Mouse (Mus musculus) urinary bladder, adult 18-20 months (tissue): ENCODE data around the gene Clic5.
"Not testable (repeated sequence)": the region's sequence is repeated elsewhere in the genome, so short reads cannot be mapped to it uniquely, and the experiment has no call there.

Experiments used
- DNase-seq, 2 experiments: peaks; one replicate each; pipeline ENCODE4 v3.0.0; 2022; ENCODE audit warnings: low spot score in 2 of 2, mixed read lengths in 2 of 2

Clic5 gene

DNA sequence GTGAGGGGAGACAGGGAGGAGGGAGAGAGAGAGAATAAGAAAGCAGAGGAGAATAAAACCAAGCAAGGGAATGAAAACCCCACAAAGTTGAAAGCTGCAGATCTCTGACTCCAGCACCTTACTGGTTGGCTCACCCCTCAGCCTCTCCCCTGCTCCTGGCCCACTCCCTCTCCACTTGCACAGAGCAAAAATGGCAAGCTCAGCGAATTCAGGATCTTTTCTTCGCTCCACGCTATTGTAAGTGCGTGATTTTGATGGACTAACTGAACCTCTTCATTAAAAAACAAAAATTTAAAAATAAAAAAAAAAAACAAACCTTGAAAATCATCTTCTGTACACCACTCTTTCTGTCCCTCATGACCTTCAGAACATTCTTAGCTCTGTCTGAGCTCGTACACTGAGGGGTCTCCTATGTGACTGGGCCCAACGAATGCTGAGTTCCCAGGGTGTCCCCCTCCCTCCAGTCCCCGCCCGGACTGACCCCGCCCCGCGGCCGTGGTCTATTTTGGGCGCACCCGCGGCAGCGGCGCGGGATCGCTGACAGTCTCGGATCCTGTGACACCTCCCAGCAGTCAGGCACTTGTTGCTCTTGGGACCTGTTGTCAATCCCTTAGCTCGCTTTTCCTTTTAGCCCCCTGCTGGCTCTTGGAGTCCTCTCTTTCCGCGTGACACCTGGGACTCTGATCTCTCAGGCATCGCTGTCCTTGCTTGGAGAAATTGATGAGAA, at the start of gene Clic5:
TSS of gene Clic5 (plus strand) at position 543 of the 727 bp plus-strand sequence.
- DNase-seq, result peak; percentile 25 to 33

DNA sequence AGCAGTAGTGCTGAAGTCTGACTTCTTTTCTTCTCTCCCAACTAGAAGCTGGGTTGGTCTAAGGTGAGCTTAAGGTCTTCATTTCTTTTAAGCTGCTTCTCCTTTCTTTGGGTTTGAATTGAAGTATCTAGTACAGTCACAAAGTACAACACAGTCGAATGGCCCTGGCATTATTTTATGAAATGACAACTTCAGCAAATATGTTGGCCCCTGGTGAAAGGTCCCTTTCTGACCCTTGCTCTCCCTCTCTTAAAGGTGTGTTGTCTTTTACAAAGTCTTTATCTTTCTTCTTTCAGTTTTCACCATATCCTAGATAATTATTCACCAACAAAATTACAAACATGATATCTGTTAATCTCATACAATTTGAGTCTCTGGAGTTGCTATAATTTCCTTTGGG, 42.6 kb upstream of the Clic5 start:
- DNase-seq, result no peak

DNA sequence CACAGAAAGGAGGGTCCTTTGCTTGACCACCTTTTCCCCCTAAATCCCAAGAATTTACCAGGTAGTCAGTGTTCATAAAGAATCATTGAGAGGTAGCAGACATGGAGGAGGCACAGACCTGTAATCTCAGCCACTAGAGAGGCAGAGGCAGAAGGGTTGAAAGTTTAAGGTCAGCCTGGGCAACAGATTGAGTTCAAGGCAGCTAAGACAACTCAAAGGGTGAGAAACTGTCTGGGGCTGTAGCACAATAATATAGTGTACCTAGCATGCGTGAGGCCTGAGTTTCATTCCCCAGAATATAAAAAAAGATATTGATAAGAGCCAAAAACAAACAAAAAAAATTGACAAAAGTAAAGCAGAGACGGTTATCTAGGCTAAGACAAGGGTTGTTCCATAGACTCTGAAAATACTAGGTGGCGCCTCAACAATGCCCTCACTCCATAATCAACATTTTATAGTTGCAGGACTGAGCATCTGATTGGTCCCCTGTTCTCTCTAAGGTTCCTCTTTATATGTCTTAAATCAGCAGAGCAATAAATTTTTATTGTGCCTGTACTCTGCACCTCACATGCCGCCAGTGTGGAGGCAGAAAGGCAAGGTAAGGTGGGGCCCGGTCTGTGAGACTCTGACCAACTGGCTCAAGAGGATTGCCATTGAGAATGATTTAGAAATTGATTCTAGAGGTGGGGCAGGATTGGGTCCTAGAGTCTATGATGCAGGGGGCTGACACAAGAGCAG, 40.1 kb upstream of the Clic5 start:
- DNase-seq, result no peak

DNA sequence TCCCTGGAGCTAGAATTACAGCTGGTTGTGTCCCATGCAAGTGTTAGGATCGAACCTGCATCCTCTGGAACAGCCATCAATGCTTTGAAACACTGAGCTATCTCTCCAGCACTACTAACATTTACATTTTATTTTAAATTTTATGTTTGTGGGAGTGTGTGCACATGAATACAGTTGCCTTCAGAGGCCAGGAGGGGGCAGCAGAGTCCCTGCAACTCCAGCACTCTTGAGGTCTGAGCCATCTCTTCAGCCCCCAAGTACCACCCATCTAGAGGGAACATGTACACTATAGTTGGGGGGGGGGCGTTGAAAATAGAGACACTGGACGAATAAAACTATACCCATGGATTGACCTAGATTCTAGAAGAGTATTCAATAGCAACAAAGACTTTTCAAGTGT, 37.3 kb upstream of the Clic5 start:
- peak in 1 of 2 experiments; percentile 8 for DNase-seq

DNA sequence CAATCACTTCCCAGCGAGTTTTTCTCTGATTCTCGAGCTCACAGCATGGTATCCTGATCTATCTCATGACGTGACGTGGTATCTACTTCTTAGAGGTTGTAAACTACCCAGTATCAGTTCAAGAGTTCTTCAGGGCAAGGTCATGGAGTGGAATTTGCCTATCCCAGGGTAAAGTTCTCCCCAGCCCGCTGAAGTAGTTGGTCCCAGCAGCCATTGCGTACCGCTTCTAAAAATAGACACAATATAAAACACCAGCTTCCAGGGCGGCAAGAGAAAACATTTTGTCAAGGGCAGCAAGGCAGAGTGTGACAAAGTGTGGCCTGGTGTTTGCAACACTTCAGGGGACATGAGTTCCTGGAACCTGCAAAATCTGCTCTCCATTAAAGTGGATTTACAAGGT, 36.5 kb upstream of the Clic5 start:
- DNase-seq, result no peak

DNA sequence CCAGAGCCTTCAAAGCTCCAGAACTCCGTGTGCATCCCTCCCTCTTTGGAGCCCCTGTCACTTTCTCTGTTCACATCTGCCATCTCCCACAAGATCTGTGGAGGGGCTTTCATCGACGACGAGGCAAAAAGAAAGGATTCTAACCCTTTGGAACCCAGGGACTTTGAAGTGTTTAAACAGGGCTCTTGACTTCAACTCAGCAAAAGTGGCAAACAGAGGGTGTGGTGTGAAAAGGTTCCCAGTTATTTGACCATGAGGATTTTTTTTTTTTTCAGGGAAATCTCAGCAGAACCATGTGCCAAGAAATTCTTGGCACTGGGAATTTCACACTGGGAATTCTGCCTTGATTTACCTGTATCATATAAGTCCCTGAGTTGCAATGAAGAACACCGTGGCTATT, 34.5 kb upstream of the Clic5 start:
- DNase-seq, result no peak

DNA sequence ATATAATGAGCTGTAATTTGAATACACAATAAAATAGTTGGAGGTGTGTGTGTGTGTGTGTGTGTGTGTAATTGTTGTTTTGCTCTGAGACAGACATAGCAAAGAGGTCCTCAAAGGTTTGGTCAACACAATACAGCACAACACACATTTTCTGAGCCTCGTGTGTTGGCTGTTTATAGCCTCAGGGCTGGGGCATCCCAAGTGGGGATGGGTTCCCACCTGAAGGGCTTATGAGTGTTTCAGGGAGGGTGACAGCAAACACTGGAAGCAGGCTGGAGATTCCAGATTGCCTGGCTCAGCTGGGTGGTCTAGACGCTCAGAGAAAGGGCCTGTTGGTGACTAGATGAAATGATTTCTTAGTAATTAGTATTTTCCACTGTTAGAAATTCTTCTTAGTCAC, 33.2 kb upstream of the Clic5 start:
- DNase-seq, result no peak

DNA sequence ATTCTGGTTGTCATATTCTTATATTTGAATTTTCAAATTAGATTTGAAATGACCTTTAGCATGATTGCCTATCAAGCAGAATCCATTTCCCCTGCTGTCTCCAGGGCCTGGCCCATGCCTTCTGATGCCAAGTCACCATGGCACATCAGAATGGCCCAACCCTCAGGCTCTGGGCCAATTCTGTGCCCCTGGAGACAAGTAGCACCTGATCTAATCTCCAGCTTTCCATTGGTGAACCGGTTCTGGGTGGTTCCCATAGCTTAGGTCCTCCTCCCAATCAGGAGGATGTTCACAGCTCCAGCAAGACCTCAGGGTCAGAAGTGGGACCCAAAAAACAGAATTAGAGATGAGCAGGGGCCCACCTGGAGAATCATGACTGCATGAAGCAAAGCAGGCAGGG, 30.2 kb upstream of the Clic5 start:
- DNase-seq, result no peak

DNA sequence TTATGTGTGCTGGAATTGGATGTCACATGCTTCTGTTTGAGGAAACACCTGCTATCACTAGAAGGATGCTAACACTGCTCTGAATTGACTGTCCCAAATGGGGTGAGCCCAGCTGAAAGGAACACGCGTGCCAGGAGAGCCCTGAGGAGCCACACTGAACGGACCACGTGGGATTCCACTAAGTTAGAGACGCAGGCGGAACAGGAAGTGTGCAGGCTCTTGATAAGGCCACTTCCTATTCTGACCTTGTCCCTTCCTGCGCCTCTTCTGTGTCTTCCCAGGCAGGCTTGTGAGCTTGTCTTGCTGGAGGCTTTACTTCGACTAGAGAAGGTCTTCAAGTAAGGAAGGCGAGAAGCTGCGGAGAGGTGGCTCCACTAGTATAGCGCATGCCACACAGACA, 27.9 kb upstream of the Clic5 start:
- no peak for DNase-seq

DNA sequence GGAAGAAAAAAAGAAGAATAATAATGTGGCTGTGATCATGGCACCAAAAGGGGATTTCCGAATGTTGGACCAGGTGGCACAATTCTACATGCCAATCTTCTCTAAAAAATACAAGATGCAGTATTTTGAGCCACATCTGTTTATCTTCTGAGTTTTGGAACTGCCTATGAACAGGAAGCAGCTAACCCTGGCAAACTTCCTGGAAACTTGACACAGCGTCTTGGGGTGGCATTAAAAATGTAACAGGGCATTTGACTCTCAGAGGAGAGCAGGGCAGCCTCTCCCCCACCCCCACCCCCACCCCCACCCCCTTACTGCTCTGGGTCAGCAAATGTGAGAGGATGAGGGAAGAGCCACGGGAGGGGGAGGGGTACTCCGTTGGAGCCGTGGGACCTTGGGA, 25.9 kb upstream of the Clic5 start:
- DNase-seq, result no peak

DNA sequence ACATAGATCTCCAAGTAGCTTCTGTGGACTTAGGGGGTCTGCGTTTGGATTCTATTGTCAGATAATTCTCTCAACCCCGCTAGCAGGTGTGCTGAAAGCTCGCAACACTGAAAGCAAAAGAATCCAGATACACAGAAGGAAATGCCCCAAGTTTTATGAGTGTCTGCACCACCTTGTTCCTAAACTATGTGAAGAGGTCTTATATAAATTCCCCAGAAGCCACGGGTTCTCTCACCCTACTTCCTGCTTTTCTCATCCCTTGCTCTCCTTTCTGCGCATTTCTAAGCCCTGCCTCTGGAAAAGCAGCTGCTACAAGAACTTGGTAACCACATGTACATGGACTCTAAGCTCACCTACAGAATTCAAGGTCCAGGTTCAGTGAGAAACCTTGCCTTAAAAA, 25.4 kb upstream of the Clic5 start:
- no peak for DNase-seq

DNA sequence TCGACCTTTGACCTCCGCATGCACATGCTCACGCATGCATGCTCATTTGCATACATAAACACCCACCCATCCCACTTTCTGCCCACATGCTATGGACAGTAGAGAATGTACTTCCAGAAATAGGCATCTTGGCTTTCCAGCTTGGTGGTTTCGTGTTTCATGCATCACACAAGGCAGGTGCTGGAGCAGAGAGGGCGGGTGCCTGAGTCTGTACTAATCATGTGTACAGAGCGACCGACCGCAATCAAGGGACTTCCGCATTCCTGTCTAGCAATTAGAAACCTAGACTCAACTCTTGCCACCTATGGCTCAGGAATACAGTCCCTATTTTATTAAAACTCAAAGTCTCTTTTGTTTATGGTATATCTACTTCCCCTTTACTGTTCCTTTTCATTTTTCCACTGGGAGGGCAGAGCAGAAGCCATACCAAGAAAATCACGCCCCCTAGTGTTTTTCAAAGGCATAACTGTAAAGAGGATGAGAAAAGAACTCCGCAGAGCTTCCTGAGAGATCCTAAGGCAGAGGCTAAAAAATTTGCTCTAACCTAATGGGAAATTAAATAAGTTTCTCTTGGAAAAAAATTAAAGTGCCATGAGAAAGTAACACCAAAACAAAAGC, 22.5 kb upstream of the Clic5 start:
- no peak for DNase-seq

DNA sequence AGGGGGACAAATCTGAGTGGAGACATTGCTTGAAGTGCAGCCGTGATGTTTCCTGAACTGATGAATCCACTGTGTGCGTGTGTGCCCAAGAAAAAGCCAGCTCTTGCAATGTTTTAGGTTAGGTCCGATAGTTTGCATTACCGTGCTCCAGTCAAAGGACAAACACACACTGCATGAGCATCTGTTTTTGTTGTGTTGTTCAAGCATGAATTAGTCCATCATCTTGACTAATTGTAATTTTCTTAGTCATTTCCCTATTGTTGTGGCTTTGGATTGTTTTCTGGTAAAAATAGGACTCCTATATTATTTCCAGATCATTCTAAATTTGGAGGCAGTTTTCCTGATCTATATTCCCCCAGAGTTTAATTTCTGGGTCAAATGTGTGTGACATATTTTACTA, 18.7 kb upstream of the Clic5 start:
- no peak for DNase-seq

DNA sequence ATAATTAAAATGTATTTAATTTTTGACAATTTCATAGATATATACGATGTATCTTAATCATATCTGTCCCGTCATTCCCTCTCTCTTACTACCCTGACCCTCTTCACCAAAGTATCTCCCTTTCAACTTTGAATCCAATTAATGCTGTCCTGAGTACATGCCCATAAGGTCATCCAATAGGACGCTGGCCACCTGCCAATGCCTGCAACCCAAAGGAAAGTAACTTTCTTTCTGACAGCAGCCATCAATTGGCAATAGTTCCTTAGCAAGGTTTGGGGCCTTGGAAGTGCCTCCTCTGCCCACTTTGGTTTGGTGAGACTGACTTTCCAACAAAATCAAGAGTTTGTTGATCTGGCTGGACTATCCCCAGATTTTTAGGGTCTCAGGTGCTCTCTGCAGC, 18.1 kb upstream of the Clic5 start:
- no peak for DNase-seq

DNA sequence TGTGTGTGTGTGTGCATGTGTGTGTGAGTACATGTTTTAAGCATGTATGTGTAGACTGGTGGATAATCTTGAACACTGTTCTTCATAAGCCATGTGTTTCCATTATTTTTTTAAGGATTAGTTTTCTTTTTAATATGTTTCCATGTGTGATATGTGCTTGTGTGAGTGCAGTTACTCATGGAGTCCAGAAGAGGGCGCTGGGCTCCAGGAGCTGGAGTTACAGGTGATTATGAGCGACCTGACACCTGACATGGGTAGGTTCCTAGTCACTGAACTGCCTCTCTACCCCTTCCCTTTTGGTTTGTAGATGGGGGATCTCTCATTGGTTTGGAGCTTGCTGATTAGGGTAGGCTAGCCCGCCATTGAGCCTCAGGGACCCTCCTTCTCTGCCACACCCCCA, 16.5 kb upstream of the Clic5 start:
- no peak for DNase-seq

DNA sequence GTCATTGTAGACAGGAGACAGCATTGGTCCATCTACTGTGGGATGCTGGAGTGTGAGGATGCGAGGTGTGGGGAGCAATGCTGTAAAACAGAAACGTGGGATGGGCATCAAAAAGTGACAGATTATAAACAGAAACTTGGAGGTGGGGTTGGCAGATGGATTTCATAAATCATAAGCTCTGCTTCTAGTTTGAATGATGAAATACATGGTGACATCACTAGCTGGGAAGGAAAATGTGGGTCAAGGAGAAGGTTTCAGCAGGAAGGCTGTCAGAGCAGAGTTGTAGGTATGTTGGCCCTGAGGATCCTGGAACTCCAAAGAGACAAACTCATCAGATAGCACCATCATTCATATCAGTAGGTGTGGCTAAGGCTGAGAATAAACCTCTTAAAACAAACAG, 15.0 kb upstream of the Clic5 start:
- no peak for DNase-seq

DNA sequence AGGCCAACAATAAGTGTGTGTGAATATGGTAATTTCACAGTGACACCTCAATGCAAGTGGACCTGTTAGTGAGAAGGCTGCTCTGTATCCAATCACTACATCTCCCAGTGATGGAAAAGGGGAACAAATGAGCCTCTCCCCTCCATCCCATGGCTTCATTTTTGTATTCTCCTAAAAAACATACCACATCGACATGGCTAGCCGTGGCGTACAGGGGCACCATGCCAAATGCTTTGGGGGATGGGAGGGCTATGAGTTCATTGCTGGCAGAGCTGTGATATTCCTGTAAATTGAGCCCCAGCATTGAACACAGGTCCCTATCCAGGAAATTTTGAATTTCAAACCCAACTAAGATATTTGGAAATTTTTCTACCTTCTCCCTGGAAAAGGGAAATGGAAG, 11.1 kb upstream of the Clic5 start:
- no peak for DNase-seq

DNA sequence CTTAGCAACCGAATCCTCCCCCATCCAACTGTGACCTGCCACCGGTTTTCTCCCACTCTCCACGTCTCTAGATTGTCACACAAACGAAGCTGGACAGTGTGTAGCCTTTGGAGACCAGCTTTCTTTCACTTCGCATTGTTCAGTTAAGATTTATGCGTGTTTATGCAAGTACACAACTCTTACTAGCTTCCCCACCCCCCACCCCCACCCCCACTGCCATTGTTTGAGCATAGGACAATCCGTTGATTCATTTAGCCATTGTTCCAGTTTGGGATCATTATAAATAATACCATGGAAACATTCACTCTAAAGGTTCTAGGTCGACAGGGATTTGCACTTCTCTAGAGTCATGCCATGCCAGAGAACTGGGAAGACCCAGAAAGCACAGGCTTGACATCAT, 7.0 kb upstream of the Clic5 start:
- DNase-seq, result no peak

DNA sequence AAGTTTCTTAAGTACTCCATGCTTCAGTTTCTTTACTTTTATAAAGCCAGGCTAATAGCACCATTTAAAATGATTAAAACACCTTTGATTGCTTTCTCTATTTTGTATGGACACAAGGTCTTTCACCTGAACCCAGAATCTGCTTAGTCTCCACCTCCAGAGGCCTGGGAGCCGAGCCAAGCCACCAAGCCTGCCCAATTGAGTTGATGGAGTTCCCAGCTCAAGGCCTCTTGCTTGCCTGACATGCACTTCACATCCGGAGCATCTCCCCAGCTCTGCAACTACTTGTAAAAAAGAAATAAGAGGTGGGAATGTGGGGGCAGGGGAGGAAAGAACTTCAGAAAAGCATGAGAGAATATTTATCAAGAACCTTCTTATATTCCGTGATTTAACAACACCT, 1.5 kb upstream of the Clic5 start:
- no peak for DNase-seq

DNA sequence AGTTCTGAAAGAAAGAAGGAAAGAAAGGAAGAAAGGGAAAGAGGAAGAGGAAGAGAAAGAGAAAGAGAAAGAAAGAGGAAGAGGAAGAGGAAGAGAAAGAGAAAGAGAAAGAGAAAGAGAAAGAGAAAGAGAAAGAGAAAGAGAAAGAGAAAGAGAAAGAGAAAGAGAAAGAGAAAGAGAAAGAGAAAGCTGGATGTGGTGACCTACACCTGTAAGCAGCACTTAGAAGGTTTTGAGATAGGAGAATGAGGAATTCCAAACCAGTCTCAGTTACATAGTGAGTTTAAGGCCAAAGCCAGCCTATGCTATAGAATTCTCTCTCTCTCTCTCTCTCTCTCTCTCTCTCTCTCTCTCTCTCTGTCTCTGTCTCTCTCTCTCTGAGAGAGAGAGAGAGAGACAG, 847 bp upstream of the Clic5 start:
- not testable (repeated sequence) for DNase-seq

DNA sequence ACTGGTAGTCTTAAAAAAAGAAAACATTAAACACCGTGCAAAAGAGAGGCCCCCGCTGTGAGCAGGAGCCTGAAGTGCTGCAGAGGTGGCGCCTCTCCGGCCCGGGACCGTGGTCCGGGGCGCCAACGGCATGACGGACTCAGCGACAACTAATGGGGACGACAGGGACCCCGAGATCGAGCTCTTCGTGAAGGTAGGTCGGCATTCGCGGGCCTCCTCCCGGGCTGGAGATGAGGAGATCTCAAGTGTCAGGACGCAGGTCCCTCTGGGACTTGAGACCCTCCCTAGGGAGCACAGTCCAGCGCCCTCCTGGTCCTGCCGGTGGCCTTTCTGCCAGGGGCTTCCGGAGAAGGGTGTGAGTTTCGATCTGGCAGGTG, 373 bp downstream of the Clic5 start:
- DNase-seq, result peak in 1 of 2 experiments; percentile 28

DNA sequence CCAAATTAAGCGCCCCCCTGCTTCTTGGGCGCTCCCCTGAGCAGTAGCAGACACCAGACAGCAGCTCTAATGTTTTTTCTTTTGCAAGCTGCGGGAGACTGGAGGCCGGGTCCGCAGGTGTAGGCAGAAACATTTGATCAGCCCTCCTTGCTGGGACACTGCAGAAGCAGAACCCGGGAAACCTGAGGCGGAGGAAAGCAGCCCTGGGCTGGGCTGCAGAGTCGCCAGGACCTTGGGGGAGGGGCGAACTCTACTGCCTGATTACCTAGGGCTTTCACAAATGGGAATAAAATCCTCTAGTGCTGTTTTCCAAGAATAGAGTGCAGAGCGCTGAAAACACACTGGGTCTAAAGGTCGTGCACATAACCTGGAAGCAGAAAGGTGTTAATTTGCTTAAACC, 1.3 kb downstream of the Clic5 start:
- no peak for DNase-seq

DNA sequence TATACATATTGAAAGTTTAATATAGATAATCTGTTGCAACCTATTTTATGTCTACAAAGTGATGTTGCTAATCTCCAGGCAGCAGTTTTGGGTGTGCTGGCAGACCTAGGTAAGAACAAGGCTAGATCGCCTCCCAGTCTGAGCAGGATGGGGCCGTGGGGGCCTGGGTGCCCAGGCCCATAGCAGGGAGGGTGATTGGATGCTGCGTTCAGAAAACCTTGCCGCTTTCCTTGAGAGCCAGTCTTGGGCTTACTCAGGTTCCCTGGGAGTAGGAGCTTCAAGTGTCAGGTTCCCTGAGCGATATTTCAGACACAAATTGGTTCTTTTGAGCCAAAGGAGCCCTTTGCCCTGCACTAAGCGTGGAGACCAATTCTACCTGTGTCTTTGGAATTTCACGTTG, 1.9 kb downstream of the Clic5 start:
- no peak for DNase-seq
